Mouse (Mus musculus): ENCODE measurements around the gene Paxbp1. TPM values are rescaled to one million over a fixed set of nuclear protein-coding genes. Genes with fewer than 3 reads are reported as not detected.

Gene Paxbp1
- total RNA-seq (2012; rRNA removed): 54.7 and 57.9 TPM in 2 replicates

DNA sequence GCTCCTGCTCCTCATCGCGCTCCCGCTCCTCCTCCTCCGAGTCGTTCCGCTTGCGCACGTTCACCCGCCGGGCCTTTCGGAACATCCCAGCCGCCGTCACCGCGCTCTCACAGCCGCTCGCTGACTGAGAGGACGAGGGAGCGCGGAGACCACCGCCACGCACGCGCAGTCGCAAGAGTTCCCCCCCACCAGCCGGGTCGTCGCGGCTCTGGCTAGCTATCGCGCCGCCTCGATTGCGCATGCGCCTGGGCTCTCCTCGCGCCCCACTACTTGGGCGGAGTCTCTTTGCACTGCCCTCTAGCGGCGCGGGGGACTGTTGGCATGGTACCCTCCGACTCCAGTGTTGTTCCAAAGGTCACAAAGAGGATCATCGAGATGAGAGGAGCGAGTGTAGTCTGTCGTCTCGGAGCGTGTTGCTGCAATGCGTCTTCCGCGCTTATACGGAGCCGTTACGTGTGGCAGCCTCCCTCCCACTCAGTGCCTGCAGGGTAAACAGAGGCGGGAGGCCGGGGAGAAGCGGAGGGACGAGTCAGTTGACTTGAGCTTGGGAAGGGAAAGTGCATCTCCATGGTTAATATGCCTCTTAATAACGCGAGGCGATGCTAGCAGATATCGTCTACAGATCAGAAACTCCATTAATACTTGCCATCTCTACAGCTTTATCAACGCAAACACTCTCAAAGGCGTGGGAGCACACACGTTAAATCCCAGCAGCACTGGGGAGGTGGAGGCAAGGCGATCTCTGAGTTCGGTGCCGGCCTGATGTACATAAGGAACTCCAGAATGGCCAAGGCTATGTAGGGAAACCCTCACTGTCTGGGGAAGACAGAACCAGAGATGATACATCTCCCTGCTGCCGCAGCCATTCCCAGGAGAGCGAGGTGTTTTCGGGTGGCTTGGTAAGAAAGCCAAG lies at the start of gene Paxbp1:
TSS of gene Paxbp1 (minus strand) at position 274 of the 913 bp plus-strand sequence.
- H3K9ac ChIP-seq (ENCODE audit: insufficient read depth, low read depth, low read length, poor library complexity, severe bottlenecking): peak within 1 kb of the TSS; percentile 90
- H3K4me1 ChIP-seq (ENCODE audit: control insufficient read depth in 2 of 2, insufficient read depth in 2 of 2, low read length in 2 of 2, poor library complexity in 1 of 2): peaks cover 2 to 3% of the 10 kb centered on the region in 2 experiments; a peak in 1 of 4 replicates
- in situ Hi-C loops (cut with MboI; ENCODE audit: low sequenced_read_pairs in 2 of 2, unreplicated experiment in 2 of 2): no loop called here
- TF ChIP-seq ZC3H11A (IDR thresholded peaks at IDR 0.05; ENCODE audit: borderline replicate concordance, low read depth, low read length) (no peak), HCFC1 (IDR thresholded peaks at IDR 0.05; ENCODE audit: borderline replicate concordance, insufficient read depth, low read length) (no peak), CHD2 (IDR thresholded peaks at IDR 0.05; ENCODE audit: low read depth, low read length) (no peak), ZNF384 (IDR thresholded peaks at IDR 0.05; ENCODE audit: low read depth, low read length) (no peak), MAFK (IDR thresholded peaks at IDR 0.05; ENCODE audit: insufficient read depth, low read depth, low read length) (no peak)
- H3K9me3 ChIP-seq (ENCODE audit: control insufficient read depth, insufficient read depth, low read depth, low read length): no peaks in the 10 kb centered on the region
- DNase-seq (ENCODE audit: low read depth, low spot score): peak; percentile 95
- H3K27ac ChIP-seq (ENCODE audit: insufficient read depth, low read depth, low read length, poor library complexity, severe bottlenecking): peak within 1 kb of the TSS; percentile 69
- H3K36me3 ChIP-seq (ENCODE audit: control insufficient read depth, insufficient read depth, low read length, poor library complexity, severe bottlenecking): peaks cover 5% of the 10 kb centered on the region
- H3K4me3 ChIP-seq (ENCODE audit: insufficient read depth in 1 of 2, low read depth in 1 of 2, low read length in 2 of 2, poor library complexity in 1 of 2, severe bottlenecking in 1 of 2): peak within 1 kb of the TSS; percentile 81 to 93

DNA sequence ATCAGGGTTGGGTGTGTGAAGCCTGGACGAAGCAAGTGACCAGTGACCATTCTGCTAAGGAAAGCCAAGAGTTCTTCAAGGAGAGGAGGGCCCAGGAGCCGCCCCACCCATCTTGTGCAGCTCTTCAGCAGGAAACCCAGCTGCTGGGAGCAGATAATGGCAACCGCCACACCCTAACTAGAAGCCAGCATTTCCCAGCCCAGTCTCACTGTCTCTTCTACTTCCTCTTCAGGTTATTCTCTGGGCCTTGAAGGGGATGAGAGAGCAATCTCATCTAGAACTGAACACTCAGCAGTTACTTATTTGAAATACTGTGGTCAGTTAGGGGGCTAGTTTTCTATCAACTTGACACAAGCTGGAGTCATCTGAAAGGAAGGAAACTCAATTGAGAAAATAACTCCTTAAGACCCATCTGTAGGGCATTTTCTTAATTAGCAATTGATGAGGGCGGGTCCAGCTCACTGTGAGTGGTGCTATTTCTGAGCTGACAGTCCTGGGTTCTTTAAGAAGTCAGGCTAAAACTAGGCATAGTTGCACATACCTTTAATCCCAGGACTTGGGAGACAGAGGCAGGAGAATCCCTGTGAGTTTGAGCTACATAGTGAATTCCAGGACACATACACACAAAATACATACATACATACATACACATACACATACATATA lies 42.4 kb upstream of the Paxbp1 start:
- Histone ChIP-seq H3K4me3 (ENCODE audit: insufficient read depth in 1 of 2, low read depth in 1 of 2, low read length in 2 of 2, poor library complexity in 1 of 2, severe bottlenecking in 1 of 2) (no peak overlapping the region), H3K4me1 (ENCODE audit: control insufficient read depth in 2 of 2, insufficient read depth in 2 of 2, low read length in 2 of 2, poor library complexity in 1 of 2) (no peaks in the 10 kb centered on the region), H3K27ac (ENCODE audit: insufficient read depth, low read depth, low read length, poor library complexity, severe bottlenecking) (no peak overlapping the region), H3K9ac (ENCODE audit: insufficient read depth, low read depth, low read length, poor library complexity, severe bottlenecking) (no peak overlapping the region), H3K36me3 (ENCODE audit: control insufficient read depth, insufficient read depth, low read length, poor library complexity, severe bottlenecking) (no peaks in the 10 kb centered on the region), H3K9me3 (ENCODE audit: control insufficient read depth, insufficient read depth, low read depth, low read length) (0 out of 2 replicates have a peak, but pooled peaks cover under 1% of the 10 kb centered on the region)
- in situ Hi-C loops (cut with MboI; ENCODE audit: low sequenced_read_pairs in 2 of 2, unreplicated experiment in 2 of 2): loop anchor here in 1 of 2 experiments (25.0 kb wide), 1 partner anchor 276 kb away; the partner anchor contains the start of gene Ifnar2
- DNase-seq (ENCODE audit: low read depth, low spot score): no peak
- no peak for TF ChIP-seq ZNF384 (IDR thresholded peaks at IDR 0.05; ENCODE audit: low read depth, low read length)
- no peak for TF ChIP-seq CHD2 (IDR thresholded peaks at IDR 0.05; ENCODE audit: low read depth, low read length)
- no peak for TF ChIP-seq HCFC1 (IDR thresholded peaks at IDR 0.05; ENCODE audit: borderline replicate concordance, insufficient read depth, low read length)
- TF ChIP-seq ZC3H11A (IDR thresholded peaks at IDR 0.05; ENCODE audit: borderline replicate concordance, low read depth, low read length): no peak
- TF ChIP-seq MAFK (IDR thresholded peaks at IDR 0.05; ENCODE audit: insufficient read depth, low read depth, low read length): no peak

DNA sequence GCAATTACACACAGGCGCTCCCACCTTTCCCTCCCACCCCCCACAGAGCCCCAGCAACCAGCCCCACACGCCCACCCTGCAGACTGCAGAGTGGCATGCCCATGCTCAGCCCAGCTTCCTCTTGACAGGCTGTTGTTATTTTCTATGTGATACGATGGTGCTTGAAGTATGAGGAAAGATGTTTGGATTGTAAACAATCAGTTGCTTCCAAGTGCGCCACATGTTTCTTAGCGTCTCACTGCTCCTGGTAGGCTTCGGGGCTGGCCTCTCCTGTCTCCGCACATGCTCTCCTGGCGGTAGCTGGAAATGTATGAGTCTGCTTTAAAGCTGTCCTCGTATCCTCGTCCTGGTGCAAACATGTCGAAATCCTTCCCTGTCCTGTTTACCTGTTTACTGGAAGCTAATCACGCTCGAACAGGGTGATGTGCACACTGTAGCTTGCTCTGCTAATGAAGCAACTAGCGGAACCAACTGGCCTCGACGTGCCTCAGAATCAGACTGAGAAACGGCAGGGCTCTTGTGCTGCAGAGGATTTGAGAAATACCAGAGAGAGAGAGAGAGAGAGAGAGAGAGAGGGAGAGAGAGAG lies 41.0 kb upstream of the Paxbp1 start:
- TF ChIP-seq ZC3H11A (IDR thresholded peaks at IDR 0.05; ENCODE audit: borderline replicate concordance, low read depth, low read length) (no peak), MAFK (IDR thresholded peaks at IDR 0.05; ENCODE audit: insufficient read depth, low read depth, low read length) (no peak), CHD2 (IDR thresholded peaks at IDR 0.05; ENCODE audit: low read depth, low read length) (no peak), ZNF384 (IDR thresholded peaks at IDR 0.05; ENCODE audit: low read depth, low read length) (no peak), HCFC1 (IDR thresholded peaks at IDR 0.05; ENCODE audit: borderline replicate concordance, insufficient read depth, low read length) (no peak)
- Histone ChIP-seq H3K9me3 (ENCODE audit: control insufficient read depth, insufficient read depth, low read depth, low read length) (no peaks in the 10 kb centered on the region), H3K27ac (ENCODE audit: insufficient read depth, low read depth, low read length, poor library complexity, severe bottlenecking) (no peak overlapping the region), H3K4me3 (ENCODE audit: insufficient read depth in 1 of 2, low read depth in 1 of 2, low read length in 2 of 2, poor library complexity in 1 of 2, severe bottlenecking in 1 of 2) (no peak overlapping the region), H3K4me1 (ENCODE audit: control insufficient read depth in 2 of 2, insufficient read depth in 2 of 2, low read length in 2 of 2, poor library complexity in 1 of 2) (no peaks in the 10 kb centered on the region), H3K9ac (ENCODE audit: insufficient read depth, low read depth, low read length, poor library complexity, severe bottlenecking) (no peak overlapping the region), H3K36me3 (ENCODE audit: control insufficient read depth, insufficient read depth, low read length, poor library complexity, severe bottlenecking) (no peaks in the 10 kb centered on the region)
- in situ Hi-C loops (cut with MboI; ENCODE audit: low sequenced_read_pairs in 2 of 2, unreplicated experiment in 2 of 2): loop anchor here in 1 of 2 experiments (25.0 kb wide), 1 partner anchor 277 kb away; the partner anchor contains the start of gene Ifnar2
- no peak for DNase-seq (ENCODE audit: low read depth, low spot score)
